Mouse (Mus musculus) bone marrow, adult 2 months (tissue): ENCODE measurements at regions not wholly inside any gene's neighbourhood (a gene's known extent, or its start where the extent isn't known, plus 50 kb on each side); places are given as distances from the start of the nearest gene placed in this dataset.

Experiments
- CTCF ChIP-seq: fragments of 200-500 bp; IDR thresholded peaks from 2 replicates; pipeline ENCODE4 v1.5.1; 2011; ENCODE audit warnings: low read length, control low read depth; ENCODE audit not compliant: control insufficient read depth, insufficient read depth
- POLR2A ChIP-seq: fragments of 200-500 bp; IDR thresholded peaks from 2 replicates; pipeline ENCODE4 v1.6.1; 2011; ENCODE audit warnings: low read depth, mild to moderate bottlenecking, control low read depth, low read length, borderline replicate concordance; ENCODE audit not compliant: control insufficient read depth

GRCm38 (mm10) chr4:148743414-148743844, 60.8 kb upstream of the Casz1 start:
- TF ChIP-seq POLR2A (no peak), CTCF (no peak)
